Mouse (Mus musculus) bone marrow, adult 2 months (tissue): ENCODE measurements around the gene Styk1.

Source experiments
- CTCF ChIP-seq: fragments of 200-500 bp; IDR thresholded peaks from 2 replicates; pipeline ENCODE4 v1.5.1; 2011; ENCODE audit warnings: low read length, control low read depth; ENCODE audit not compliant: control insufficient read depth, insufficient read depth
- POLR2A ChIP-seq: fragments of 200-500 bp; IDR thresholded peaks from 2 replicates; pipeline ENCODE4 v1.6.1; 2011; ENCODE audit warnings: low read depth, mild to moderate bottlenecking, control low read depth, low read length, borderline replicate concordance; ENCODE audit not compliant: control insufficient read depth

DNA sequence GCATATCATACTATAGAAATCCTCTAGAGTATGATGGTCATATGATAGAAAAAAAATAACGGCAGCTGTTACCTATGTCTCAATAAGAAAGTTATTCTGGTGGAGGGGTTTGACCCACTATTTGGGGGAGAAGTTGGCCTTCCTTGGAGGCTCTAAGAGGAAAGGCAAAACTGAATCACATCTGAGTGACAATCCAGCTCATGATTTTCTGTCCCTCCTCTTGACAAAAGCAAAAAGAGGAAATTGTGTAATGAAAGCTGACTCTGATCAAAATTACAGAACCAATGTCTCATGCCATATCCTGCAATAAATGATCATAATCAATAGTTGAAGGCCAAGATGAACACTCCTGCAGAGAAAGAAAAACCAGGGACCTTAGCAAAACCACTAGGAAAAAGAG is 81.1 kb downstream of the Styk1 start:
- no peak for TF ChIP-seq CTCF
- no peak for TF ChIP-seq POLR2A
